Mouse (Mus musculus) cerebellum, adult 2 months (tissue): ENCODE data around the gene Foxa3. TPM values are rescaled to one million over a fixed set of nuclear protein-coding genes. Genes with fewer than 3 reads are reported as not detected.

Experiments
- DNase-seq, 2 experiments: peaks; one replicate each; pipeline ENCODE4 v3.0.0; 2021
- H3K27ac ChIP-seq: fragments of 200-500 bp; 2 replicates; pipeline ENCODE4 v1.5.1; 2012; ENCODE audit warnings: low read length, control low read depth, inconsistent platforms; ENCODE audit not compliant: insufficient read depth
- H3K27me3 ChIP-seq: fragments of 200-500 bp; 2 replicates; pipeline ENCODE4 v1.6.1; 2012; ENCODE audit warnings: inconsistent platforms, mild to moderate bottlenecking, low read length, moderate library complexity; ENCODE audit not compliant: control insufficient read depth, insufficient read depth
- H3K4me1 ChIP-seq: fragments of 200-500 bp; 2 replicates; pipeline ENCODE4 v1.6.1; 2011; ENCODE audit warnings: low read length; ENCODE audit not compliant: control insufficient read depth, insufficient read depth
- H3K4me3 ChIP-seq: fragments of 200-500 bp; replicated peaks from 2 replicates; pipeline ENCODE3; 2011; ENCODE audit warnings: mild to moderate bottlenecking, low read depth, low read length, control low read depth; ENCODE audit not compliant: insufficient read depth
- CTCF ChIP-seq: fragments of 200-500 bp; IDR thresholded peaks from 2 replicates; pipeline ENCODE4 v1.5.1; 2011; ENCODE audit warnings: low read depth, mild to moderate bottlenecking, control low read depth, low read length, moderate library complexity, borderline replicate concordance; ENCODE audit not compliant: insufficient read depth
- POLR2A ChIP-seq: fragments of 200-500 bp; IDR thresholded peaks from 2 replicates; pipeline ENCODE4 v1.6.1; 2011; ENCODE audit warnings: low read length, control low read depth, borderline replicate concordance; ENCODE audit not compliant: insufficient read depth
- WGBS: fragments of 180-500 bp; shearing (Covaris S2); methylation state at CpG from one replicate; pipeline ENCODE4 v1.1.7; 2018; 5-methylcytosine and 5-hydroxymethylcytosine counted together
- polyA plus RNA-seq: library from polyadenylated mRNA; depleted of rRNA; stranded (reverse); fragments of >200 nt; gene quantifications from 2 replicates; pipeline ENCODE4 v1.2.3, GENCODE M21; 2012

The Foxa3 gene
- polyA plus RNA-seq, 1 experiment, result not detected

DNA sequence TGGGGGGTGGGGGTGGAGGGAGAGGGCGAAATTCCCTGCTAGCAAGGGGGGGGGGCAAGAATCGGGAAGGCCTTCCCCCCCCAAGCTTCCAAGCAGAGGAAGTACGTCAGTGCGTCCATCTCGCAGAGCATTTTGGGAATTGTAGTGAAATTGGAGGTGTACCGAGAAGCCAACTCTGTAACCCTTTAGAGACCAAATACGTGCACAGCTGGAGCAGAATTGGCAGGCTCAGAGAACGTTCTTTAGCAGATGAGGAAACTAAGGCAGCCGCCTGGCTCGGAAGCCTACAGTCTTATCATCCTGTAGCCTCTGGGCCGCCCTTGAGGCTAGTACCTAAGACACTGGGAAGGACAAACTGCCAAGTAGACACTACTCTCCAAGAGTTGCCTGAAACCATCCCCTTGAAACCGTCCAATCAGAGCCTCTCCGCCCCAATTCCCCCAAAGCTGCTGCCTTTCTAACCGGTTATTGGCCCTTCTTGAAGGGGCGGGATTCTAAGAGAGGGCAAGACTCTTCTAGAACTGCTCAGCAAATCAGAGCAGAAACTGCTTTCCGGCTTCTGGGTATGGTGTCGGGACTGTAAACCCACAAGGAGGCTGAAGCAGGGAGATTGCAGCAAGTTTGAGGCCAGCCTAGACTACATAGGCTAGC is 20.4 kb downstream of the Foxa3 start:
- no peak for TF ChIP-seq CTCF
- no peak for TF ChIP-seq POLR2A
- Histone ChIP-seq H3K4me3 (peak overlapping the region; percentile 79), H3K27me3 (no peaks in the 10 kb centered on the region), H3K27ac (peak overlapping the region; percentile 94), H3K4me1 (peaks cover 18% of the 10 kb centered on the region)
- DNase-seq, result peak; percentile 80 to 89
- 2% methylated on average over 17 of the region's 17 CpGs for WGBS

DNA sequence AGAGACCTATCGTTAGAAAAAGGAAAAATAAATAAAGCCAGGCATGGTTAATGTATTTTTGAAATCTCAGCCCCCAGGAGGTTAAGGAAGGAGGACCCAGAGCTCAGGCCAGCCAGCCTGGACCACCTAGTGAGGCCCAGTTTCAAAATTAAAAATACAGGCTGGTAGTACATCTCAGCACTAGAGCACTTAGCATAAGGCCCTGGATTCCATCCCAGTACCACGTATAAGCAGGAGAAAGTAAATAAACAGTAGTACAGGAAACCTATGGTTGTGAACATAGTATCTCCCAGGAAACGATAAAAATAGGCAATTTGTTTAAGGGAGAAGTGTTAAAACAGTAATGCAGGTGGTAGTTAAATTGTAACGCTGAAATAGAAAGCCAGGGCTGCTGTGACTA is 21.2 kb downstream of the Foxa3 start:
- WGBS, result 28% methylated on average over 4 of the region's 4 CpGs
- no peak overlapping the region for H3K27ac ChIP-seq

DNA sequence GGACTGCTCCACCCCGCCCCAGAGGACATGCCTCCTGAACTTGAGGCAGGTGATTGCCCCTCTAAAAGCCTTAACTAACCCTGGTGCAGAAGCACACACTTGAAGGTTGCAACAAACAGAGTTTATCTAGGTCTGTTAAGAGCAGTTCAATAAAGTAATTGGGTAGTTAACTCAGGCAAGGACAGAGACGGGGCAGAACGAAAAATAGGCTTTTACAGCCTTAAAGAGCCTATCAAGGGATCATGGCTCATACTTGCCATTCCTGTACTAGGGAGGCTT is 21.6 kb downstream of the Foxa3 start:
- Histone ChIP-seq H3K4me3 (no peak overlapping the region), H3K27ac (no peak overlapping the region), H3K27me3 (no peaks in the 10 kb centered on the region), H3K4me1 (peaks cover 18% of the 10 kb centered on the region)
- DNase-seq, result no peak
- no peak for TF ChIP-seq CTCF
- WGBS, result 78% methylated on average over 3 of the region's 3 CpGs

More for the DNA sequence above, 21.2 kb downstream of the Foxa3 start:
- peaks cover 18% of the 10 kb centered on the region for H3K4me1 ChIP-seq
- no peaks in the 10 kb centered on the region for H3K27me3 ChIP-seq
- peak overlapping the region; percentile 79 for H3K4me3 ChIP-seq
- peak; percentile 15 to 23 for DNase-seq
- TF ChIP-seq CTCF (no peak), POLR2A (no peak)

DNA sequence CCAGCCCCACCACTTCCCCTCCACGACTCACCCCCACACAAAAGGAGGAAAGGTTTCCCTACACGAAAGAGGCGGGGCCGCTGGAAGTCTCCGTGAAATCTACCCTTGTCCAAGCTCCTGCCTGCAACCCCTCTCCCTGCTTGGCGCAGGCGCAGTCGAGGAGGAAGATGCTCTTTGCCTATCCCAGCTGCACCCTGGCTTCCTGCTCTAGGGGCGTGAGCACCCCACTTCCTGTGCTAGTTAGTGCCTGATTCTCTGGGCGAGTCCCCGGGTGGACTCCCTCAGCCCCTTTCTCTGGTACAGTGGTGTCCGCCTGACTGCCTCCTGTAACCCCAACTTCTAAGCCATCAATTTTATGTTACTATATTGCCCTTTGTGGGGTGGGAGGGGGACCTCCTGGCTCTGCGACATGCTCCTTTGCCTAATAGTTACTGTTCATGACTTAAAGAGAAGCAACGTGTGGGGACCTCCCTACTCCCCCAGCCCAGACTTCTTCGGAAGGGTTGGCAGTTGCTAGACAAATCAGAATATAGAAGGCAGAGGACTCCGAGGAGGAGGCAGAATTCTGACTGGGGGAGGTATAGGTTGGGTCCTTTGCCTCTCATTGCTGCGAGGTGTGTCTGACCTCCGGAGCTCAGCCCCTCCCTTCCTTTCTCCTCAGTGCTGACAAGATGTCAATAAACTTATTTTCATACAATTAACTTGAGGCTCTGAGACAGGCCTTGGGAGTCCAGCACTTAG is 22.1 kb downstream of the Foxa3 start:
- Histone ChIP-seq H3K4me1 (peaks cover 18% of the 10 kb centered on the region), H3K4me3 (no peak overlapping the region), H3K27me3 (no peaks in the 10 kb centered on the region), H3K27ac (no peak overlapping the region)
- 53% methylated on average over 18 of the region's 18 CpGs for WGBS
- no peak for TF ChIP-seq POLR2A
- TF ChIP-seq CTCF, result no peak
- peak; percentile 25 to 31 for DNase-seq

DNA sequence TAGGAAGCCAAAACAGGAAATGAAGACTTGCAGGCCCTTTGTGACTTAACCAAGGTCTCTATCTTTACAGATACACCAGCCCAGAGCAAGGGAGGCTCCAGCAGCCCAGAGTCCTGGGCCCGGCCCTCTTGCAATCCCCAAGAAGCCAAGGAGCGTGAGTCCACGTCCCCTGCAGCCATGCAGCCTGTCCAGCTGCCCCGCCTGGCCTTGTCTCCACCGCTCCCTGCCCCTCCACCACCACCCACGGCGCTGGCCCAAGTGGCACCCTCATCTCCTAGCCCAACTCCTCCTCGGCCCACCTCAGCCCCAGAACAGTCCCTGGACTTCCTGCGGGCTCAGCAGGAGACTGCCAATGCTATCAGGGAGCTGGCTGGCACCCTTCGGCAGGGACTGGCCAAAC is 22.9 kb downstream of the Foxa3 start:
- peak; percentile 19 to 31 for DNase-seq
- peaks cover 11% of the 10 kb centered on the region for H3K4me1 ChIP-seq
- no peaks in the 10 kb centered on the region for H3K27me3 ChIP-seq
- H3K4me3 ChIP-seq, result no peak overlapping the region
- no peak overlapping the region for H3K27ac ChIP-seq
- 56% methylated on average over 10 of the region's 10 CpGs for WGBS
- TF ChIP-seq POLR2A (no peak), CTCF (no peak)

DNA sequence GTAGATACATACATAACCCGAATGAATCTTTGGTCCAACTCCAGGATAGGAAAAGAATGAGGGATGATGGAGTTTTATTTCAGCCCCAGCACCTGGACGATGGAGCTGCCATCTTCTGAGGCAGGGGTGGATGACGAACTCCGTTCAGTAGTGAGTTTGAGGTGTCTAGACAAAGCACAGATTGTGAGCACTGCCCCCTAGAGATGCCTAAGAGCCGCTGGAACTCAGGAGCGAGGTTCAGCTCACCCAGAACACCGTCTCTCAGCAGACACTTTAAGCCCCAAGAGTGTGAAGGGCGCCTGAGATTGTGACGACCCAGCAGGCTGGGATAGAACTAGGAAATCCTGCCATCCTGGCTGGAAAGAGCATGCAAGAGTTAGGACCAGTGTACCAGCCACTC is 24.5 kb downstream of the Foxa3 start:
- Histone ChIP-seq H3K4me1 (peaks cover 5% of the 10 kb centered on the region; the same call in 1 of the 2 replicates), H3K27ac (no peak overlapping the region), H3K4me3 (no peak overlapping the region), H3K27me3 (no peaks in the 10 kb centered on the region)
- TF ChIP-seq POLR2A (no peak), CTCF (peak; percentile 21; the same call in 1 of the 2 replicates)
- 26% methylated on average over 9 of the region's 9 CpGs for WGBS
- peak; percentile 11 to 29 for DNase-seq

DNA sequence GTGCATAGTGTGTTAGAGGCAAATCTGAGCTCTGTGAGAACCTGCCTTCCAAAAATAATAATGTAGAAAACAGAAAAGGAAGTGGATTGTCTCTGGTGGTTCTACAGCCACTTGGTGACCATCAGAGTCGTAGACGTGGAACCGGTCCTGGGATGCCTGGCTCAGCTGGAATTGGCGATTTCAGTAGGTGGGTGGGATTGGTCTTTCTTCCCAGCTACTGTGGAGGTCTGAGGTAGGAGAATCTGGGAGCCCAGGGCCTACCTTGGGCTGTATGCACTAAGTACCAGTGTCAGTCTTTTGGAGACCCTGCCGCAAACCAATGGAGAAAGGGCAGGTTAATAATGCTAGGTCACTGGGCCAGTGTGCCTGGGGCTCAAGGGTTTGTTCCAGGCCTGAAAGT is 30.3 kb downstream of the Foxa3 start:
- TF ChIP-seq POLR2A, result no peak
- TF ChIP-seq CTCF, result no peak
- Histone ChIP-seq H3K4me3 (peak overlapping the region; percentile 80), H3K4me1 (peaks cover 10% of the 10 kb centered on the region; the same call in 1 of the 2 replicates), H3K27me3 (no peaks in the 10 kb centered on the region), H3K27ac (no peak overlapping the region)
- no peak for DNase-seq
- WGBS, result 73% methylated on average over 5 of the region's 5 CpGs

DNA sequence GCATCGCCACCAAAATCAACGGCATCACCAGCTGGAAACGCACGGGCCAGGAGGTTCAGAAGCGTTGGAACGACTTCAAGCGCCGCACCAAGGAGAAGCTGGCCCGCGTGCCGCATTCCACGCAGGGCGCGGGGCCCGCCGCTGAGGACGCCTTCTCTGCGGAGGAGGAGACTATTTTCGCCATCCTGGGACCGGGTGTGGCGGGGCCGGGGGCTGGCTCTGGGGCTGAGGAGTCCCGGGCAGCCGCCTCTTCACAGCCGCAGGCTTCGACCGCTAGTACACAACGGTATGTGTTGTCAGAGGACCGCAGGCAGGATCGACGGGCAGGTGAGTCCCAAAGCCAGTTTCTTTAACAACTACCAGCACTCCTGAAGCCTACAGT is 31.1 kb downstream of the Foxa3 start:
- Histone ChIP-seq H3K27me3 (no peaks in the 10 kb centered on the region), H3K27ac (peak overlapping the region; percentile 21), H3K4me1 (peaks cover 10% of the 10 kb centered on the region; the same call in 1 of the 2 replicates), H3K4me3 (peak overlapping the region; percentile 80)
- TF ChIP-seq POLR2A, result no peak
- TF ChIP-seq CTCF, result no peak
- WGBS, result 2% methylated on average over 31 of the region's 31 CpGs
- peak; percentile 63 to 67 for DNase-seq
